Mouse (Mus musculus) gastrocnemius, adult 2 months (tissue): Measurements from ENCODE around the gene Xcl1. TPM values are rescaled to one million over a fixed set of nuclear protein-coding genes. Genes with fewer than 3 reads are reported as not detected.
"Not testable (repeated sequence)": the region's sequence is repeated elsewhere in the genome, so short reads cannot be mapped to it uniquely, and the experiment has no call there.

Experiments used
- DNase-seq: peaks from one replicate; pipeline ENCODE4 v3.0.0; 2022
- H3K27ac ChIP-seq: fragments of 200-600 bp; 2 replicates; pipeline ENCODE4 v1.8.1; 2022; ENCODE audit warnings: mild to moderate bottlenecking
- H3K4me3 ChIP-seq: fragments of 200-600 bp; 2 replicates; pipeline ENCODE4 v1.8.1; 2022; ENCODE audit warnings: mild to moderate bottlenecking, moderate library complexity
- CTCF ChIP-seq: fragments of 200-600 bp; IDR thresholded peaks from 2 replicates; pipeline ENCODE4 v1.8.1; 2022; ENCODE audit warnings: antibody characterized with exemption, mild to moderate bottlenecking, moderate library complexity
- intact Hi-C: fragments of 180-260 bp; cut with DNase I; formaldehyde crosslinking; loops from one replicate; pipeline ENCODE4 v1.15.1; 2025
- long read RNA-seq, 2 experiments: library from polyadenylated mRNA; stranded (forward); transcript quantifications; one replicate each; pipeline ENCODE4 v2.0.0; 2021
- total RNA-seq, 2 experiments: library from RNA; stranded (reverse); gene quantifications; 2 replicates each; pipeline ENCODE4 v1.2.3; 2021

Gene Xcl1
- total RNA-seq, result not detected
- long read RNA-seq, experiment 1, result 0 reads
- long read RNA-seq, experiment 2, result 0 reads

- TF ChIP-seq CTCF, result no peak
- H3K27ac ChIP-seq, result no peak within 1 kb of the TSS
- no peak for DNase-seq
- no peak within 1 kb of the TSS for H3K4me3 ChIP-seq
- intact Hi-C loops, result no loop called here
These were observed at the start of gene Xcl1 for GRCm38 (mm10) chr1:164935477-164936044. Gene Xcl1 (minus strand): TSS chr1:164935527.

DNA sequence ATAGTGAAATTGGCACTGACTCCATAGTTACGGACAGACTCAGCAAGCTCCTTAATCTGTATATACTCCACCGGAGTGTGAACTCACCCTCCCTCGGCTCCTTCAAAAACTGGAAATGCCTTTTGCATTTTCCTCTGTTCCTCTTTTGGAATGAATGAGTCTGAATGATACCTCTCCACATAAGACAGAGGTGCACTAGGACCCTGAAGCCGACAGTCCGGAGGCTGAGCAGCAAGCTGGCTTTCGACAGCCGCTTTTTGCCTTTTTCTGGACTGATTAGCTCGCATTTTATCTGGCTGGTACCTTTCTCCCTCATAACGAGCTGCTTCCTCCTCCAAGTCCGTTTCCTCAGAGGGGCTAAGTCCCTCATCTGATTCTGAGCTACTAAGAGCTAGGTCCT, 49.4 kb upstream of the Xcl1 start:
- H3K27ac ChIP-seq, H3K4me3 ChIP-seq, intact Hi-C loops, DNase-seq: not testable (repeated sequence)

DNA sequence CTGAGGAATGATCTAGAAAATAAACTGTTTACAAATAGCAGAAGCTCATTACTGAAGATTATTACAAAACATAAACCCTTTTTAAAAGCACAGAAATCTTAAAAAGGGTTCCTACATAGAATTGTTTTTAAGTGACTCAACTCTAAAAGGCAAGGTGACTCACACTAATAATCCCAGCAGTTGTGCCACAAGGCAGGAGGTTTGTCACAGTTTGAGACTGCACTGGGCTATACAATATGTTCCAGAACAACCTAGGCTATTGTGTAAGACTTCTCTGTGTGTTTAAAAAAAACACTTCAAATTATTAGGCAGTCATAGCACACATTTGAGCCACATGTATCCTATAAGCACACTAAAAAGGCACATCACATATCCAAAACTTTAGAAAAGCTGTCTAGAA, 42.0 kb upstream of the Xcl1 start:
- H3K27ac ChIP-seq, result no peak overlapping the region
- DNase-seq, result no peak
- TF ChIP-seq CTCF, result no peak
- intact Hi-C loops, result no loop called here
- H3K4me3 ChIP-seq, result no peak overlapping the region

GRCm38 (mm10) chr1:164975729-164976128, 40.4 kb upstream of the Xcl1 start:
- intact Hi-C loops, result no loop called here
- DNase-seq, result no peak
- Histone ChIP-seq H3K27ac (no peak overlapping the region), H3K4me3 (no peak overlapping the region)
- TF ChIP-seq CTCF, result no peak

DNA sequence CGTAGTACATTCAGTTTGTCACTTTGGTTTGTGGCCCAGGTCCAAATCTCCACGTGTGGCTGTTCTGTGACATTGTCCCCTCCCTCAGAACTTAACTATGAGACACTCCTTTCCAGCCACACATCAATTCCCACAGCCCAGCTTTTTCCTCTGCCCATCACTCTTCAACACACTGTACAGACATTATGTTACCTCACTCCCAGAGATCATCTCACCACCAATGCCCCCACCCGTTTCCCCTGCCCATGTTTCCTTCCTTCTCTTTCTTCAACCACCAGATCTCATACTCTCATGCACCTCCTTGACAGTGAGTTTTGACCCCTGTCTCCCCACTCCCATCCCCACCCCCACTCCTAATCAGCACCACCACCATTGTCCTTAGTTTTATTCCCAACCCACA, 39.9 kb upstream of the Xcl1 start:
- Histone ChIP-seq H3K27ac (no peak overlapping the region), H3K4me3 (no peak overlapping the region)
- DNase-seq, result no peak
- no peak for TF ChIP-seq CTCF
- intact Hi-C loops, result no loop called here

DNA sequence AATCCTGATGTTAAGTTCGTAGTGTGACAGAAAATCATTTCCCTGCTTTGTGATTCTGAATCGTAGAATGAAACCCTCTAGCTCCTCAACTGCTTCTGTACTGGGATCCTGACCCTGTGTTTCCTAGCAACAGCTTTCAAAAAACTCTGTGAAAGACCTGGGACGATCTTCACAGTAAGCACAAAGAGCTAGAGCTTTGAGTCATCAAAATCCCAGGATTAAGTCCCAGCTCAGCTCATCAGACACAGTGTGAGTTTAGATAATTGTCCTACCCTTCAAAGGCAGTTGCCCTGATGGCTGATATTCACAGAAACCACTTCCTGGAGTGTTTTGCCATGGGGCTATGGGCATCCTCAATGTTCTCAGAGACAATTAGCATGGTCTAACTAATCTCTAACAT, 38.5 kb upstream of the Xcl1 start:
- Histone ChIP-seq H3K27ac (no peak overlapping the region), H3K4me3 (no peak overlapping the region)
- no peak for DNase-seq
- intact Hi-C loops, result no loop called here
- TF ChIP-seq CTCF, result no peak

DNA sequence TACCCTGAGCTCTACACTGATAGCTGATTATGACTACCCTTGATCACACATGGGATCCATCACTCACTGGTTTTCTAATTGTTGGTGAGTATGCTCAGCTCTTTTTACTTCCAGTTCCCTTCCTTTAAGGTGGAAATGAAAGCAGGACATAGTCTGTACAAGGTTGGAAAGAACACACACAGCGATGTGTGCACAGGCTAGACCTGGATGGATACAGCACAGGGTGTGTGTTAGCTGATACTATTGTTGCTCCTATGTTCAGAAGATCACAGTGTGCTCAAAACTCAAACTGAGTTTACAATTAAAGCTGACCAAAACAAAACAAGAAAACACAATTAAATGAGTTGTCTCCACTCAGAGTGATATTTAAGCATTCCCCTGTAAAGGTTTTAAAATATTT, 38.0 kb upstream of the Xcl1 start:
- H3K27ac ChIP-seq, result no peak overlapping the region
- no peak overlapping the region for H3K4me3 ChIP-seq
- no peak for DNase-seq
- intact Hi-C loops, result no loop called here
- no peak for TF ChIP-seq CTCF

DNA sequence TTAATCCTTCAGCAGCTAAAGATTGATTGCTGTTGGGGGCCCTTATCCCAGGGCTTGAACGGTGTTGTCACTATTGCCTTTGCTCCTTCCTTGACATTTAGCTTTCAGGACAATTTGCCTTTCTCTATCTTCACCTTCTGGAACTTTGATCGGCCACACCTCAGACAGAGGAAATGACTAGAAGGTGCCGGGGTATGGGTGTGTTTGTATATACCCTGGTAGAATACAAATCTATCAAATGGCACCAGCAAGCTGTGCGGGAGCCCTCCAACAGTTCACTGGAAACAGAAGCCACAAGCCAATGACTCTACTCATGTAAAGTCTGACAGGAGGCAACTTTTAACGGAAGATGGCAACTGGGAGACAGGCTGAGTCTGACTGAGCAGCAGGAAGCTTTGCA, 37.4 kb upstream of the Xcl1 start:
- no peak for DNase-seq
- intact Hi-C loops, result no loop called here
- no peak overlapping the region for H3K4me3 ChIP-seq
- no peak overlapping the region for H3K27ac ChIP-seq
- no peak for TF ChIP-seq CTCF

- intact Hi-C loops, result no loop called here
- Histone ChIP-seq H3K27ac (no peak overlapping the region), H3K4me3 (no peak overlapping the region)
- no peak for TF ChIP-seq CTCF
- no peak for DNase-seq
These were observed 30.9 kb upstream of the Xcl1 start for GRCm38 (mm10) chr1:164966095-164966698.

- intact Hi-C loops, result no loop called here
- Histone ChIP-seq H3K27ac (no peak overlapping the region), H3K4me3 (no peak overlapping the region)
- no peak for TF ChIP-seq CTCF
- DNase-seq, result no peak
These were observed 25.3 kb upstream of the Xcl1 start for GRCm38 (mm10) chr1:164960610-164961009.

- H3K4me3 ChIP-seq, result no peak overlapping the region
- no peak for TF ChIP-seq CTCF
- DNase-seq, result no peak
- intact Hi-C loops, result no loop called here
- H3K27ac ChIP-seq, result no peak overlapping the region
These were observed 24.6 kb upstream of the Xcl1 start for GRCm38 (mm10) chr1:164959787-164960385.

GRCm38 (mm10) chr1:164959160-164959559, 23.8 kb upstream of the Xcl1 start:
- intact Hi-C loops, result no loop called here
- H3K27ac ChIP-seq, result no peak overlapping the region
- no peak for TF ChIP-seq CTCF
- H3K4me3 ChIP-seq, result no peak overlapping the region
- no peak for DNase-seq

DNA sequence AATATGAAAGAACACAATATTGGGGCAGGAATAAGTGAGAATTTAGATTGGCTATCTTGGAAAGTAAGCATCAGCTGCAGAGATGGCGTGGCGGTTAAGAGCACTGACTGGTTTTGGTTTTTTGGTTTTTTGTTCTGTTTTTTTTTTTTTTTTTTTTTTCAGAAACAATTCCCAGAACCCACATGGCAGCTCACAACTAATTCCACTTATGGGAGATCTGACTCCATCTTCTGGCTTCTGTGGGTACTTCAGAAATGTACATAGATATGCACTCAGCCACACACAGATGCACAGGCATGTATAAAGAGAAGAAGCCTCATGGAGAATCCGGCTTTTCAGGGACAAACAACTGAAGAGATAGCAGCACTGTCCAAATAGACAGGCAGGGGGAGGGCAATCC, 22.6 kb upstream of the Xcl1 start:
- H3K4me3 ChIP-seq, result no peak overlapping the region
- no peak for DNase-seq
- TF ChIP-seq CTCF, result no peak
- intact Hi-C loops, result no loop called here
- H3K27ac ChIP-seq, result no peak overlapping the region
